Mouse (Mus musculus): ENCODE data around the gene Tmem132d.

- TF ChIP-seq CTCF (conservative IDR thresholded peaks at IDR 0.05; ENCODE audit: insufficient read depth, insufficient read length, low read depth, low read length) (no peak), POLR2A (IDR thresholded peaks at IDR 0.05; ENCODE audit: low read depth, low read length) (no peak)
Observed at GRCm38 (mm10) chr5:127831791-127832190, 601.1 kb downstream of the Tmem132d start.
